Mouse (Mus musculus): ENCODE measurements around the gene Aplp2. TPM values are rescaled to one million over a fixed set of nuclear protein-coding genes. Genes with fewer than 3 reads are reported as not detected.
A peak's percentile ranks its signal among the peaks of the same experiment; 100 is the strongest.

The Aplp2 gene
- polyA plus RNA-seq, 1 experiment from 2014 or later, result 240 TPM

- Histone ChIP-seq H3K36me3 (ENCODE audit: control insufficient read depth, insufficient read depth, low read length) (no peaks in the 10 kb centered on the region), H3K27me3 (ENCODE audit: control insufficient read depth, insufficient read depth, low read length) (no peaks in the 10 kb centered on the region), H3K27ac (ENCODE audit: low read depth, low read length) (no peak overlapping the region), H3K9ac (ENCODE audit: low read depth, low read length) (no peak overlapping the region), H3K4me2 (replicated peaks; ENCODE audit: low read depth, low read length) (no peak overlapping the region), H3K4me3 (ENCODE audit: low read depth, low read length) (no peak overlapping the region), H3K4me1 (replicated peaks; ENCODE audit: control insufficient read depth, insufficient read depth, low read length) (no peaks in the 10 kb centered on the region), H3K9me3 (ENCODE audit: control insufficient read depth, low read length) (no peaks in the 10 kb centered on the region)
- ATAC-seq (ENCODE audit: low FRiP score) (no peak), DNase-seq (ENCODE audit: low spot score) (no peak)
- WGBS, result 79% methylated on average over 5 of the region's 5 CpGs
These were observed 92.2 kb downstream of the Aplp2 start for GRCm38 (mm10) chr9:31119405-31119804.

- Histone ChIP-seq H3K4me3 (ENCODE audit: low read depth, low read length) (no peak overlapping the region), H3K4me1 (replicated peaks; ENCODE audit: control insufficient read depth, insufficient read depth, low read length) (no peaks in the 10 kb centered on the region), H3K27ac (ENCODE audit: low read depth, low read length) (no peak overlapping the region), H3K9ac (ENCODE audit: low read depth, low read length) (no peak overlapping the region), H3K4me2 (replicated peaks; ENCODE audit: low read depth, low read length) (no peak overlapping the region), H3K9me3 (ENCODE audit: control insufficient read depth, low read length) (no peaks in the 10 kb centered on the region), H3K27me3 (ENCODE audit: control insufficient read depth, insufficient read depth, low read length) (no peaks in the 10 kb centered on the region), H3K36me3 (ENCODE audit: control insufficient read depth, insufficient read depth, low read length) (no peaks in the 10 kb centered on the region)
- WGBS, result 40% methylated on average over 11 of the region's 11 CpGs
- DNase-seq (ENCODE audit: low spot score) (peak; percentile 12), ATAC-seq (ENCODE audit: low FRiP score) (0 out of 2 replicates have a peak, but pooled peaks have one; percentile 35)
These were observed 92.9 kb downstream of the Aplp2 start for GRCm38 (mm10) chr9:31118520-31119298.

GRCm38 (mm10) chr9:31117488-31117887, 94.1 kb downstream of the Aplp2 start:
- Histone ChIP-seq H3K4me1 (replicated peaks; ENCODE audit: control insufficient read depth, insufficient read depth, low read length) (no peaks in the 10 kb centered on the region), H3K9me3 (ENCODE audit: control insufficient read depth, low read length) (no peaks in the 10 kb centered on the region), H3K27ac (ENCODE audit: low read depth, low read length) (no peak overlapping the region), H3K27me3 (ENCODE audit: control insufficient read depth, insufficient read depth, low read length) (no peaks in the 10 kb centered on the region), H3K9ac (ENCODE audit: low read depth, low read length) (no peak overlapping the region), H3K36me3 (ENCODE audit: control insufficient read depth, insufficient read depth, low read length) (no peaks in the 10 kb centered on the region), H3K4me3 (ENCODE audit: low read depth, low read length) (no peak overlapping the region), H3K4me2 (replicated peaks; ENCODE audit: low read depth, low read length) (no peak overlapping the region)
- no peak for ATAC-seq (ENCODE audit: low FRiP score)
- 81% methylated on average over 6 of the region's 6 CpGs for WGBS
- no peak for DNase-seq (ENCODE audit: low spot score)

- Histone ChIP-seq H3K4me2 (replicated peaks; ENCODE audit: low read depth, low read length) (no peak overlapping the region), H3K27ac (ENCODE audit: low read depth, low read length) (no peak overlapping the region), H3K9me3 (ENCODE audit: control insufficient read depth, low read length) (no peaks in the 10 kb centered on the region), H3K27me3 (ENCODE audit: control insufficient read depth, insufficient read depth, low read length) (no peaks in the 10 kb centered on the region), H3K9ac (ENCODE audit: low read depth, low read length) (no peak overlapping the region), H3K4me1 (replicated peaks; ENCODE audit: control insufficient read depth, insufficient read depth, low read length) (no peaks in the 10 kb centered on the region), H3K36me3 (ENCODE audit: control insufficient read depth, insufficient read depth, low read length) (no peaks in the 10 kb centered on the region), H3K4me3 (ENCODE audit: low read depth, low read length) (no peak overlapping the region)
- WGBS, result 95% methylated on average over 11 of the region's 11 CpGs
- DNase-seq (ENCODE audit: low spot score) (no peak), ATAC-seq (ENCODE audit: low FRiP score) (no peak)
These were observed 94.5 kb downstream of the Aplp2 start for GRCm38 (mm10) chr9:31117088-31117487.

GRCm38 (mm10) chr9:31115586-31115985, 96.0 kb downstream of the Aplp2 start:
- Histone ChIP-seq H3K36me3 (ENCODE audit: control insufficient read depth, insufficient read depth, low read length) (no peaks in the 10 kb centered on the region), H3K27me3 (ENCODE audit: control insufficient read depth, insufficient read depth, low read length) (no peaks in the 10 kb centered on the region), H3K9ac (ENCODE audit: low read depth, low read length) (no peak overlapping the region), H3K4me2 (replicated peaks; ENCODE audit: low read depth, low read length) (no peak overlapping the region), H3K27ac (ENCODE audit: low read depth, low read length) (no peak overlapping the region), H3K4me3 (ENCODE audit: low read depth, low read length) (no peak overlapping the region), H3K4me1 (replicated peaks; ENCODE audit: control insufficient read depth, insufficient read depth, low read length) (no peaks in the 10 kb centered on the region), H3K9me3 (ENCODE audit: control insufficient read depth, low read length) (no peaks in the 10 kb centered on the region)
- ATAC-seq (ENCODE audit: low FRiP score), result no peak
- no peak for DNase-seq (ENCODE audit: low spot score)

GRCm38 (mm10) chr9:31108464-31108863, 103.2 kb downstream of the Aplp2 start:
- no peaks in the 10 kb centered on the region for H3K36me3 ChIP-seq (ENCODE audit: control insufficient read depth, insufficient read depth, low read length)
- no peak overlapping the region for H3K4me3 ChIP-seq (ENCODE audit: low read depth, low read length)
- no peaks in the 10 kb centered on the region for H3K4me1 ChIP-seq (replicated peaks; ENCODE audit: control insufficient read depth, insufficient read depth, low read length)
- H3K27ac ChIP-seq (ENCODE audit: low read depth, low read length), result no peak overlapping the region
- DNase-seq (ENCODE audit: low spot score) (no peak), ATAC-seq (ENCODE audit: low FRiP score) (no peak)
- no peaks in the 10 kb centered on the region for H3K27me3 ChIP-seq (ENCODE audit: control insufficient read depth, insufficient read depth, low read length)
- H3K9ac ChIP-seq (ENCODE audit: low read depth, low read length), result no peak overlapping the region
- H3K9me3 ChIP-seq (ENCODE audit: control insufficient read depth, low read length), result no peaks in the 10 kb centered on the region
- no peak overlapping the region for H3K4me2 ChIP-seq (replicated peaks; ENCODE audit: low read depth, low read length)
- 89% methylated on average over 8 of the region's 8 CpGs for WGBS

Other genes starting within 250 kb of the Aplp2 start
- gene Zbtb44, start 181.2 kb downstream of the Aplp2 start, polyA plus RNA-seq (2014; fragmentation: Nextera tagmentation; extraction: Ambion mirVana), result 5.4 and 9.2 TPM in 2 replicates
- 2.4 and 3.2 TPM in 2 replicates for gene St14, start 80.0 kb downstream of the Aplp2 start, polyA plus RNA-seq (2014; fragmentation: Nextera tagmentation; extraction: Ambion mirVana)
- 6.9 and 7.5 TPM in 2 replicates for gene Prdm10, start 68.7 kb upstream of the Aplp2 start, polyA plus RNA-seq (2014; fragmentation: Nextera tagmentation; extraction: Ambion mirVana)
- 22.3 and 29.4 TPM in 2 replicates for gene Nfrkb, start 174.4 kb upstream of the Aplp2 start, polyA plus RNA-seq (2014; fragmentation: Nextera tagmentation; extraction: Ambion mirVana)